Mouse (Mus musculus) adrenal gland, postnatal 4 days (tissue): ENCODE measurements around the gene Vmn2r84. TPM values are rescaled to one million over a fixed set of nuclear protein-coding genes. Genes with fewer than 3 reads are reported as not detected.

Source experiments
- total RNA-seq, 2 experiments: library from RNA; stranded (reverse); gene quantifications; 2 replicates each; pipeline ENCODE4 v1.2.3; 2021

Gene Vmn2r84
- total RNA-seq, 2 experiments from 2014 or later = not detected

Other genes starting within 250 kb of the Vmn2r84 start
- gene Olfr825, start 227.6 kb downstream of the Vmn2r84 start, total RNA-seq = not detected
- not detected for gene Olfr826, start 210.1 kb downstream of the Vmn2r84 start, total RNA-seq
- not detected for gene Olfr827, start 179.9 kb downstream of the Vmn2r84 start, total RNA-seq
- under 1 TPM; 0.25 to 0.51 TPM for gene Neurod4, start 114.1 kb downstream of the Vmn2r84 start, total RNA-seq
- gene Tespa1, start 71.5 kb downstream of the Vmn2r84 start, total RNA-seq = under 1 TPM; 0.45 to 0.59 TPM
- not detected for gene Vmn2r85, start 35.4 kb upstream of the Vmn2r84 start, total RNA-seq
- not detected for gene Vmn2r86, start 61.7 kb upstream of the Vmn2r84 start, total RNA-seq
- gene Vmn2r87, start 103.1 kb upstream of the Vmn2r84 start, total RNA-seq = not detected